Mouse (Mus musculus): Measurements from ENCODE around the gene Rufy3. TPM values are rescaled to one million over a fixed set of nuclear protein-coding genes. Genes with fewer than 3 reads are reported as not detected.
A peak's percentile ranks its signal among the peaks of the same experiment; 100 is the strongest.

Rufy3 gene
- polyA plus RNA-seq, 1 experiment from 2014 or later, result 304 TPM

DNA sequence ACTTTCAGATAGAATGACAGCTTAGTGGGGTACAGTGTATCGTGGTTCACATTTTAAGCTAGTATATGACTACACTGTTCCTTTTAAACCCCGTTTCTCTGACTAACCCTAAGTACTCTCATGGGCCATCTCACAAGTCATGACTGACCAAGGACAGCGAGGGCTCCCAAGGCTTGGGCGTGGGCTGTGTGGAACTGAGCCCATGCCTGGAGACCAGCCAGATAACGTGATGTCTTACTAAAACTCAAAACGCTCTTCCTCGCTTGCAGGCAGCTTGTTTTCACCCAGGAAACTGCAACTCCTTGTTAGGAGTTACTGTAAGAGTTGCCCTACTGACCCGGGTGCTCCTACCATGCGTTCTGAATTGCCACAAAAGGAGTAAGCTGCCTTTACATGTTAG lies 78.7 kb downstream of the Rufy3 start:
- no peak overlapping the region for H3K9ac ChIP-seq (replicated peaks)
- H3K27ac ChIP-seq, result no peak overlapping the region
- H3K36me3 ChIP-seq, result peaks cover 87% of the 10 kb centered on the region
- no peak overlapping the region for H3K4me3 ChIP-seq (replicated peaks)
- 94% methylated on average over 9 of the region's 9 CpGs for WGBS
- H3K9me3 ChIP-seq, result no peaks in the 10 kb centered on the region
- H3K27me3 ChIP-seq, result no peaks in the 10 kb centered on the region
- no peak overlapping the region for H3K4me2 ChIP-seq (replicated peaks)
- ATAC-seq, result no peak
- no peaks in the 10 kb centered on the region for H3K4me1 ChIP-seq (replicated peaks)

DNA sequence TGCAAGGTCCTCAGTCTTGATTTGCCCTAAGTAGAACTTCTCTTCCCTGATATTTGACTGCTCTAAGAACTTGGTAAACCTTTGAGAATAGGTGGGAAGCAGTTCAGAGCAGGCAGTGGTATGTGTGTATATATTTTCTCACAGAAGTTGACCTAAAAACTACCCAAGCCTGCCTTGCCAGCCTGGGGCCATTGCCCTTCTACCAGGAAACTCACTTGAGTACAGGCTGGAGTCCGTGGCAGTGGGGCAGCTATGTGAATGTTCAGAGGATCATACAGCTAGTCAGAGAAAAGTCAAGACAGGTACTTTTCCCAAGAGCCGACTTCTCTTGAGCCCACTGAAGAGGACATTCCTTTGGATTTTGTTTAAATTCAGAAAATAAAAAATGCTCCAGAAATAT lies 80.1 kb downstream of the Rufy3 start:
- H3K9ac ChIP-seq (replicated peaks), result no peak overlapping the region
- H3K4me1 ChIP-seq (replicated peaks), result no peaks in the 10 kb centered on the region
- no peaks in the 10 kb centered on the region for H3K9me3 ChIP-seq
- H3K27me3 ChIP-seq, result no peaks in the 10 kb centered on the region
- H3K4me2 ChIP-seq (replicated peaks), result no peak overlapping the region
- 97% methylated on average over 2 of the region's 2 CpGs for WGBS
- H3K36me3 ChIP-seq, result peaks cover 88% of the 10 kb centered on the region
- H3K4me3 ChIP-seq (replicated peaks), result no peak overlapping the region
- H3K27ac ChIP-seq, result no peak overlapping the region
- no peak for ATAC-seq

GRCm38 (mm10) chr5:88645405-88645804 lies 80.6 kb downstream of the Rufy3 start:
- Histone ChIP-seq H3K4me2 (replicated peaks) (no peak overlapping the region), H3K9ac (replicated peaks) (no peak overlapping the region), H3K4me3 (replicated peaks) (no peak overlapping the region), H3K27ac (no peak overlapping the region), H3K9me3 (no peaks in the 10 kb centered on the region), H3K36me3 (peaks cover 92% of the 10 kb centered on the region), H3K4me1 (replicated peaks) (no peaks in the 10 kb centered on the region), H3K27me3 (no peaks in the 10 kb centered on the region)
- ATAC-seq, result no peak
- 86% methylated on average over 5 of the region's 5 CpGs for WGBS

DNA sequence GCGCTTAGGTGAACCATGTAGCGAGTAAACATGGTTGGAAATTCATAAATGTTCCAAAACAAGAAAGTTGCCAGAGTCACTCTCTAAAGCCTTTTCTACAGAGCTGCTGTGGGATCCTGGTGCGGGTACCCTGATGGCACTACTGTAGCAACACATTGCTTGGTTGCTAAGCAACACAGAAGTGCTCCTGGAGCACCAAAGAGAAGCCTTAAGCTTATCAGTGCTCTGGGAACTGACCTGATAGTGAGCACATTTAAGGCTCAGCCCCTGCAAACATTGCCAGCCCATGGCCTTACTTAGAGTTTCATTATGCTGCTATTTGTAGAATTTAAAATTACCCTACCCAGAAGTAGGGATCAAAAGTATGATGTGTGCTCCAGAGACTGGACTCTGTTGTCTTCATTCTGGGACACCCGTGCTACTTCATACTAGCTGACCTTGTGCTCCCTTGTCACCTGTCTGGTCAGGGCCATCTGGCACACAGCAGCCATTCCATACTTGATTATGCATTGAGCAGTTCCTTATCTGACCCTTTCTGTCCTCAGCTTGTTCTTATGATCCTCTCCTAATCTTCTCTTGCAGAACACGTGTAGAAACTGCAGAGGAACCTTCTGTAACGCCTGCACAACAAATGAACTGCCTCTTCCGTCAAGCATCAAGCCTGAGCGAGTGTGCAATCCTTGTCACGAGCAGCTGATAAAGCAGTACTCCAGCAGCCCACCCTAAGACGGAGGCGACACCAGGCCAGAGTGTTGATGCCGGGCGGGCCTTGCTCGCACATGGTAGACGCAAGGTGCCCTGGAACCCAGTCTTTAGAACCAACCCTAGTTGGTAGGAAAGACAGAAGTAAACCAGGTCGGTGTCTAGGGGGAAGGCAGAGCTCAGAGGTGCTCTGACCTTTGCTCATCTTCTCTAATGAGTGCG lies 84.7 kb downstream of the Rufy3 start:
- WGBS, result 90% methylated on average over 17 of the region's 17 CpGs
- H3K27me3 ChIP-seq, result no peaks in the 10 kb centered on the region
- H3K9me3 ChIP-seq, result no peaks in the 10 kb centered on the region
- H3K4me2 ChIP-seq (replicated peaks), result no peak overlapping the region
- peaks cover 90% of the 10 kb centered on the region for H3K36me3 ChIP-seq
- H3K27ac ChIP-seq, result no peak overlapping the region
- no peak for ATAC-seq
- H3K9ac ChIP-seq (replicated peaks), result no peak overlapping the region
- no peaks in the 10 kb centered on the region for H3K4me1 ChIP-seq (replicated peaks)
- no peak overlapping the region for H3K4me3 ChIP-seq (replicated peaks)

DNA sequence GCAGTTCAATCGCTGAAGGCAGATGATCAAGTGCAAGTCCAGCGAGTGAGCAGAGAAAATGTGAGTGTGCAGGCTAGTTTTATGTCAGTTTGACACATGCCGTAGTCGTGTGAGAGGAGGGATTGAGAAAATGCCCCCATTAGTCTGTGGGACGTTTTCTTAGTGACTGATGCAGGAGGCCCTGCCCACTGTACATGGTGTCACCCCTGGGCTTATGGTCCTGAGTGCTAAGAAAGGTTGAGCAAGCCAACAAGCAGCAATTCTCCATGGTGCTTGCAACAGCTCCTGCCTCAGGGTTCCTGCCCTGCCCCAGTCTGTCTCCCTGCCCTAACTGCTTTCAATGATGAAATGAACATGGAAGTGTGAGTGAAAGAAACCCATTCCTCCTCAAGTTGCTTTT lies 87.7 kb downstream of the Rufy3 start:
- WGBS, result 85% methylated on average over 5 of the region's 5 CpGs
- H3K4me1 ChIP-seq (replicated peaks), result no peaks in the 10 kb centered on the region
- H3K36me3 ChIP-seq, result peaks cover 76% of the 10 kb centered on the region
- H3K9me3 ChIP-seq, result no peaks in the 10 kb centered on the region
- no peak for ATAC-seq
- no peak overlapping the region for H3K4me2 ChIP-seq (replicated peaks)
- no peak overlapping the region for H3K9ac ChIP-seq (replicated peaks)
- H3K4me3 ChIP-seq (replicated peaks), result no peak overlapping the region
- no peak overlapping the region for H3K27ac ChIP-seq
- no peaks in the 10 kb centered on the region for H3K27me3 ChIP-seq

GRCm38 (mm10) chr5:88657868-88658267 lies 93.0 kb downstream of the Rufy3 start:
- 100% methylated on average over 1 of the region's 1 CpGs for WGBS
- Histone ChIP-seq H3K4me3 (replicated peaks) (no peak overlapping the region), H3K4me1 (replicated peaks) (no peaks in the 10 kb centered on the region), H3K27me3 (no peaks in the 10 kb centered on the region), H3K9me3 (no peaks in the 10 kb centered on the region), H3K9ac (replicated peaks) (no peak overlapping the region), H3K4me2 (replicated peaks) (no peak overlapping the region), H3K36me3 (peaks cover 64% of the 10 kb centered on the region), H3K27ac (no peak overlapping the region)
- ATAC-seq, result no peak

DNA sequence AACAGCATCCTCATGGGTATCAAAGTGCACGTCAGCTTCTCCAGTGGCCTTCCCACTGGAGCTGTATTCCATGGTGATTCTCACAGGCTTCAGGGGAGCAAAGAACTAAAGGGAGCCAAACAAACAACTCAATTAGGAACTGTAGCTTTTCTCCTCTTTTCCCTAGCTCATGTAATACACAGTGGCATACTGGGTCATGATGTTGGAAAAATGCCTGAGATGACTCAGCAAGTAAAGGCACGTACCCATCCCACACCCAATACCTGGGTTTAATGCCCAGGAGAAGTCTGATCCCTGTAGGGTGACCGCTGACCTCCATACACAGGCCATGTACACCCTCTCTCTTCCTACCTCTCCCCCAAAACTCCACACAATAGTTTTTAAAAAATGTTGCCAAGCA lies 98.3 kb downstream of the Rufy3 start:
- no peak for ATAC-seq
- Histone ChIP-seq H3K4me3 (replicated peaks) (no peak overlapping the region), H3K4me1 (replicated peaks) (no peaks in the 10 kb centered on the region), H3K27ac (no peak overlapping the region), H3K9me3 (no peaks in the 10 kb centered on the region), H3K27me3 (no peaks in the 10 kb centered on the region), H3K4me2 (replicated peaks) (no peak overlapping the region), H3K9ac (replicated peaks) (no peak overlapping the region), H3K36me3 (peaks cover 82% of the 10 kb centered on the region)
- WGBS, result 94% methylated on average over 3 of the region's 3 CpGs

DNA sequence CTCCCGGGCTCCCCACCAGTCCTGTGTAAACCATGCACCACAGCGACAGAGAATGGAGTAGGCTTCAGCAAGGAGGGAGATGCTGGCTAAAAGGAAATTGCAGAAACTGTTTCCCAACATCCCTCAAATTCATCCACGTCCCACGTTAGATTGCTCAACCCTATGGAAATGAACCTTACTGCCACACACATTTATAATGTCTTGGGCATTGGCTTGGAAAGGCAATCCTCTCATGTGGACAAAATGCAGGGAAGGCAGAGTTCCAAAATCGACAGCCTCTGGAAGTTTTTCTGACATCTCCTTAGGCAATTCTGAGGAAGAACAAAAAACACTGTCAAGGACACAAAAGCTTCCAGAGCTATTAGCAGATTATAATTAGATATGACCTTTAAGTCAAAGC lies 99.0 kb downstream of the Rufy3 start:
- no peaks in the 10 kb centered on the region for H3K27me3 ChIP-seq
- ATAC-seq, result no peak
- peaks cover 83% of the 10 kb centered on the region for H3K36me3 ChIP-seq
- no peak overlapping the region for H3K27ac ChIP-seq
- no peaks in the 10 kb centered on the region for H3K9me3 ChIP-seq
- no peak overlapping the region for H3K9ac ChIP-seq (replicated peaks)
- H3K4me2 ChIP-seq (replicated peaks), result no peak overlapping the region
- no peaks in the 10 kb centered on the region for H3K4me1 ChIP-seq (replicated peaks)
- no peak overlapping the region for H3K4me3 ChIP-seq (replicated peaks)
- WGBS, result 93% methylated on average over 5 of the region's 5 CpGs

- WGBS, result under 1% methylated on average over 42 of the region's 47 CpGs
- Histone ChIP-seq H3K9ac (replicated peaks) (peak overlapping the region; percentile 98), H3K4me1 (replicated peaks) (peaks cover 25% of the 10 kb centered on the region), H3K4me2 (replicated peaks) (peak overlapping the region; percentile 79), H3K27ac (peak overlapping the region; percentile 98), H3K36me3 (peaks cover 27% of the 10 kb centered on the region), H3K4me3 (replicated peaks) (peak overlapping the region; percentile 96), H3K27me3 (no peaks in the 10 kb centered on the region), H3K9me3 (no peaks in the 10 kb centered on the region)
- no peak; the same call in 1 of the 2 replicates for ATAC-seq
Observed at GRCm38 (mm10) chr5:88674703-88675442, 110.0 kb downstream of the Rufy3 start.

DNA sequence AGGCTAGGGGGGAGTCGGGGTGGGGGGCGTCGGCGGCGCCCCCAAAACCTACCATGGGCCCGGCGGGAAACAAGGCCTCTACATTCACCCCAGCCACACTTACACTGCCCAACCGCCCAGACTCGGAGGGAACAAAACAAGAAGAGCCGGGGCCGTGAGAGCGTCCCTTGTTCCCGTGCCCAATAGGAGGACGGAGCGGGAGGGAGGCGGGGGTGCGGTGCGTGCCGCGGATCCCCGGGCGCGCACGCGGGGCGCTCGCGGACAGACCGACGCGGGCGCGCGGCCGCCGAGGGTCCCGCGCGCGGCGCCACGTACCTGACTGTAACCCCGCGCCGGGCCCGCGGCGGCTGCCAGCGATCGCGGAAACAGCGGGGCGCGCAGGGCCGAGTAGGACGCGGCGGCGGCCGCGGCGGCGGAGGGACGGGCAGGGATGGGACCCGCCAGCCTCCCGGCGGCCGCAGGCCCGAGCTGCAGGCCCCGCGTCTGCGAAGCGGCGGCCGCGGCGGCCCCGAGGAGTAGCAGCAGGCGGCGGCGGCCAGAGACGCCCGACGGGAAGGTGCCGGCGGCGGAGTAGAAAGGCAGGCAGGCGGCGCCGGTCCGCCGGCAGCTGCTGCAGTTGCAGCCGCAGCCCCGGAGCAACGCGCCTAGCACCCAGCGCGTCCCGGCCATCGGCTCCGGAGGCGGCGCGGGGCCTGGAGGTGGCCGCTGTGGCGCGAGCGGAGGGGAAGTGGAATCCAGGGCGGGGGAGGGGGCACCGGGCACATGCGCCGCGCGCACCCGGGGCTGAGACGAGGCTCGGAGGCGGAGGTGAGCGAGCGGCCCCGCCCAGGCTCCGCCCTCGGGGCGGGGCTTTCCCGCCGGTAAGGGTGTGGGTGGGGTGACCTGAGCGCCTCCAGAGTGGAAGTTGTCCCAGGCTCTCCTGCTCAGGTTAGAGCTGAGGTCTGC lies 110.9 kb downstream of the Rufy3 start, which contains the start of gene Grsf1:
Grsf1 (minus strand) TSS at position 729 of the 945 bp plus-strand sequence.
- H3K4me3 ChIP-seq (replicated peaks), result peak within 1 kb of the TSS; percentile 96
- H3K36me3 ChIP-seq, result peaks cover 19% of the 10 kb centered on the region
- ATAC-seq, result peak; percentile 95
- peaks cover 25% of the 10 kb centered on the region for H3K4me1 ChIP-seq (replicated peaks)
- peak within 1 kb of the TSS; percentile 79 for H3K4me2 ChIP-seq (replicated peaks)
- H3K27me3 ChIP-seq, result no peaks in the 10 kb centered on the region
- H3K27ac ChIP-seq, result peak within 1 kb of the TSS; percentile 98
- H3K9me3 ChIP-seq, result no peaks in the 10 kb centered on the region
- peak within 1 kb of the TSS; percentile 98 for H3K9ac ChIP-seq (replicated peaks)
- under 1% methylated on average over 97 of the region's 127 CpGs for WGBS

DNA sequence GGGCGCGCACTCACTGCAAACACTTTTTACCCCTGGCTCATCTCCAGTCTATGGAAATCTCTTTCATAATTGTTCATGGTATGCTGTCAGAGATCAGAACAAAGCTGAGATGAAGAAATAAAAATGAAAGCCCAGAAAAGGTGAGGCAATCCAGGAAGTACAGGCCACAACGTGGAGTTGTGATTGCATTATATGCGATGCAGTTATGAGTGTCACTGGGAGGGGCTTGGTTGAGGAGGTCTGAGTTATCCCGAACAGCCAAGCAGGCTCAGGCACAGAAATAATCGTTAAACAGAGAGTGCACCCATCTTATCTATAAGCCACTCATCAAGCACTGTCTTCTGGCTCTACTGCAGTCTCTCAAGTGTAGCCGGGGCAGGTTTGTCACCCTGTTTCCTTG lies 114.1 kb downstream of the Rufy3 start:
- no peaks in the 10 kb centered on the region for H3K27me3 ChIP-seq
- peaks cover 11% of the 10 kb centered on the region for H3K4me1 ChIP-seq (replicated peaks)
- H3K9ac ChIP-seq (replicated peaks), result no peak overlapping the region
- H3K4me2 ChIP-seq (replicated peaks), result no peak overlapping the region
- ATAC-seq, result no peak
- H3K9me3 ChIP-seq, result no peaks in the 10 kb centered on the region
- H3K4me3 ChIP-seq (replicated peaks), result no peak overlapping the region
- H3K36me3 ChIP-seq, result no peaks in the 10 kb centered on the region
- no peak overlapping the region for H3K27ac ChIP-seq
- WGBS, result 62% methylated on average over 7 of the region's 7 CpGs

Measured in midbrain, embryonic 13.5 days (tissue).